ENCODE assay signal across 16 mouse cellular contexts in the genomic region with DNA sequence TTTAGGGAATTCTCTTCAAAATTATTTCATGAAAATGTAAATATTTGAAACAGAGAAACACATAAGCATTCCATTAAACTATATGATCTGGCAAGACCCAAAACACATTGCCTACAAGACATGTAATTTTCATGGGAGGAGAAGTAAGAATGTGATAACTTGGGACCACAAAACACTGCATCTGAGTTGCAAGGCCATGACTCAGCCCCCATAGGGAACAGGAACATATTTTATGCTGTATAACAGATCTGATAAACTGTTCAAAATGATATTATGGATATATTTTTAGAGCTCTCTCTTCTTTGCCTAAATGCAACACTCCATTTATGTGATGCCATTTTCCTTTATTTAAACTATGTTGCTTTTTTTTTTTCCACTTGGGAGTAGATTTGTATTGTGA.
"Had no signal": no experiment of that assay in that cellular context is flagged by ENCODE, and none has a peak within 500 bp of the region (broad histone marks: within the 10 kb centered on the region; RNA-seq: fewer than 3 reads in every experiment).

No protein-coding gene starts in this region.

- H3K4me1 ChIP-seq: neural tube, embryonic 13.5 days; neural tube, embryonic 15.5 days; stomach, embryonic 15.5 days had no signal

- H3K27me3 ChIP-seq: neural tube, embryonic 13.5 days; neural tube, embryonic 15.5 days; stomach, embryonic 15.5 days had no signal

- H3K4me2 ChIP-seq: neural tube, embryonic 13.5 days; neural tube, embryonic 15.5 days; stomach, embryonic 15.5 days had no signal

- DNase-seq: retina, postnatal 1 day; right cerebral cortex, adult 18-20 months; right cerebral cortex, postnatal 14 days; right cerebral cortex, postnatal 25 days; right cerebral cortex, postnatal 4 days; spleen, adult 18-20 months; thymus, adult 18-20 months; thymus, adult 2 months; thymus, postnatal 14 days; thymus, postnatal 25 days; thymus, postnatal 36 days; thymus, postnatal 4 days had no signal

- H3K9ac ChIP-seq: neural tube, embryonic 13.5 days; neural tube, embryonic 15.5 days; stomach, embryonic 15.5 days had no signal

- H3K4me3 ChIP-seq: neural tube, embryonic 13.5 days; neural tube, embryonic 15.5 days; stomach, embryonic 15.5 days had no signal

- H3K27ac ChIP-seq: neural tube, embryonic 13.5 days; neural tube, embryonic 15.5 days; stomach, embryonic 15.5 days; stomach, postnatal 0 days had no signal

- H3K9me3 ChIP-seq: neural tube, embryonic 13.5 days; neural tube, embryonic 15.5 days; stomach, embryonic 15.5 days had no signal

- H3K36me3 ChIP-seq: neural tube, embryonic 13.5 days; neural tube, embryonic 15.5 days; stomach, embryonic 15.5 days had no signal
